Mouse (Mus musculus): Measurements from ENCODE around the gene Borcs5.
A peak's percentile ranks its signal among the peaks of the same experiment; 100 is the strongest.

Gene Borcs5

DNA sequence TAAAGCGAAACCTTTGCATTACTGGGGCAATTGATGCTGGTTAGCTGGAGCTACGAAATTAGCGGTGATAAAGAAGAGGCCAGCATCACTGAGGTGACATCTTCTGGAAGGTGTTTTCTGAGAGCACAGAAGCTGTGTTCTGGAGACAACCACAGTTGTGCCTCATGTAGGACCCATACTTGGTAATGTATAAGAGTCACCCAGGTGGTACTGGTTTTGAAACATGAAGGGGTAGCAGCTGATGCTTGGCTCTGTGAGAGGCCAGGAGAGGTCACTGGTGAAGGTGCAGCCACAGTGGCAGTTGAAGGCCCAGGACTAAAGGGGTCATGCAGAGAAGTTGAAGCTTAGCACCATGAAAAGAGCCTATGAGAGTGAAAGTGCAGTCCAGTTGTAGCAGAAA is at the start of gene Borcs5:
Borcs5 (plus strand) TSS at position 301 of the 400 bp plus-strand sequence.
- no peak for DNase-seq

DNA sequence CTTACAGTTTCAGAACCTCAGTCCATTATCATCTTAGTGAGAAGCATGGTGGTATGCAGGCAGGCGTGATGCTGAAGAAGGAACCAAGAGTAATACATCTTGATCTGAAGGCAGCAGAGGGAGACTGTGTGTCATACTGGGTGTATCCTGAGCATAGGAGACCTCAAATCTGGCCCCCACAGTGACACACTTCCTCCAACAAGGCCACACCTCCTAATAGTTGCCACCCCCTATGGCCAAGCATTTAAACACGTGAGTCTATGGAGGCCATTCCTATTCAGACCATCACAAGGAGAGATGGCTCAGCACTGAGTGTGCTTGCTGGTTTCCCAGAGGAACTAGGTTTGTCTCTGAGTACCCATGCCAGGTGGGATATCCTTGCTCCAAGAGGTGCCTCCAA is 47.7 kb upstream of the Borcs5 start:
- DNase-seq: no peak

DNA sequence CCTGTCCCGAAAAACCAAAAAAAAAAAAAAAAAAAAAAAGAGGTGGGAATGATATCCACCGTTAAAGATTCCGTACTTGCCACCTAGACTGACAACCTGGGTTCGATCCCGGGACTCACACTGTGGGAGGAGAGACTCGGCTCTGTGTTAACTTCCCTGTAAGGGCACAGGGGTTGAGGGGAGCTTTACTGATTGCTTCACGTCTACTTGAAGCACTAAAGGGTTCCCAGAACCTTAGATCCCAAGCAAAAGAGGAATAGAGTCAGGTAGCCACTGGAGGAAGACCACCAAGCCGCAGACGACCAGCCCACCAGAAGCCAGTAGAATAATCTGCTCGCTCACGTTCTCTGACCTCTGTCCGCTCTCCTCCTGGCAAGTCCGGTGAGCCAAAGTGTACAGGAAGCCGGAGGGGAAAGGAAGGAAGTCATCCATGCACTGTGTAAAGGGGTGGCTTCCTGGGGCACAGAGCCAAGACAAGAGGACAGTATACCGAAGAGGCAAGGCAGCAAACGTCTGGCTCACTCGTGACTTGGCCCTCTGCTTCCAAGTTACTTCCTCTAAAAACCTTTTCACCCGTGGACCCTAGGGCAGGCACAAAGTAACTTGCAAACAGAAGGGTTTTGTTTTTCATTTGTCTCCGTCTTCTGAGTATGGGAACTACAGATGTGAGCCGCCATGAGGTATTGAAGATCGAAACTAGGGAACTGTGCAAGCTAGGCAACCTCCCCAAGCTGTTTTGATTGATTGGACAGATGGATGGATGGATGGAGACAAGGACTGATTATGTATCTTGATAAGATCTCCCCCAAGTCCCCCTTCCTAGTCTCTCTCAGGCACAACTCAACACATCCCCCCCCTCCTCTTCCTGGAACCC is 44.5 kb upstream of the Borcs5 start:
- DNase-seq: peak; percentile 86

DNA sequence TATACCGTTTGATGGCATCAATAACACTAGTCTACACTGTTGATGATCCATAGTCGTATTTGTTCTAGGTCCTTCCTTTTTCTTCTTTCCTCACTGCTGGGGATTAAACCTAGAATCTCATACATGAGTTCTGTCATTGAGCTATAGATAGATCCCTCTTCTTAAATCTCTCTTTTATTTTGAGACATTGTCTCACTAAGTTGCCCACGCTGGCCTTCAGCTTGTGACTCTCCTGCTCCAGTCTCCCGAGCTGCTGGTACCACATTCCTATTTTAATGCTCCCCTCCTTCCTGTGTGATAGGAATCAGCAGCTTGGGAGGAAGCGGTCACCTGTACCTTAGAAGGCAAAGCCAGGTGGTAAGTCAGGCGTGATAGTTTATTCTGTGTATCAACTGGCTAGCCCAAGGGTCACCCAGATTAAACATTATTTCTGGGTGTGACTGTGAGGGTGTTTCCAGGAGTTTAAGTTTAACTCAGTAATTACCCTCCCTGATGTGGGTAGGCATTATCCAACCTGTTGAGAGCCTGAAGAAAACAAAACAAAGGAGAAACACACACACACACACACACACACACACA is 41.6 kb upstream of the Borcs5 start:
- DNase-seq: peak; percentile 84

DNA sequence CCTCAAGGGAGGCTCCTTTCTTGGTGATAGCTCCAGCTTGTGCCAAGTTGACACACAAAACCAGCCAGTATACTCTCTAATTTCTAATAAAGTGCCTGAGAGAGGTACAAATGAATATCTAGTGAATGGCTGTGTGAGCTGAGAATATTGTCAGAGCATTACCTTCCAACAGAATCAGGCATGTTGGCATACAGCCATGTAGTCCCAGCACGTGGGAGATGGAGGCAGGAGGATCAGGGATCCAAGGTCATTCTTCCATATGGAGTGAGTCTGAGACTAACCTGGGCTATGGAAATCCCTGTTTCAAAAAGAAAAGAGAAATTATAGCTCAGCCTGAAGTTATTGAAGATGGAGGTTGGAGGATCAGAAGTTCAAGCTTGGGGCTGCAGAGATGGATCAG is 40.1 kb upstream of the Borcs5 start:
- DNase-seq: peak; percentile 59

DNA sequence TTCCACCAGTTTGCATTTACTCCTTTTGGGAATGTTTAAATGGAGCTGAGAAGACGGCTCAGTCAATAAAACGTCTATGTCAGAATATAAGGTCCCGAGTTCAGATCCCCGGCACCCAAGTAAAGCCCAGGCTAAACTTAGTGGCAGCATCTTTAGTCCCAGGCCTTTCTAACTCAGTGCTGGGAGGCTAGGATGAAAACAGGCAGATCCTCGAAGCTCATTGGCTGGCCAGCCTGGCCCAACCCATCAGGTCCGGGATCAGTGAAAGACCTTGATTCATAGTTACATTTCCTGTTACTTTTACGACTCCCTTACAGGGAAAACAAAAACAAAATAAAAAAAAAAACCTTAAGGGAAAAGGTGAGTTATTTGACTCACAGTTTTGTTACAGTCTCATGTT is 38.2 kb upstream of the Borcs5 start:
- no peak for DNase-seq

DNA sequence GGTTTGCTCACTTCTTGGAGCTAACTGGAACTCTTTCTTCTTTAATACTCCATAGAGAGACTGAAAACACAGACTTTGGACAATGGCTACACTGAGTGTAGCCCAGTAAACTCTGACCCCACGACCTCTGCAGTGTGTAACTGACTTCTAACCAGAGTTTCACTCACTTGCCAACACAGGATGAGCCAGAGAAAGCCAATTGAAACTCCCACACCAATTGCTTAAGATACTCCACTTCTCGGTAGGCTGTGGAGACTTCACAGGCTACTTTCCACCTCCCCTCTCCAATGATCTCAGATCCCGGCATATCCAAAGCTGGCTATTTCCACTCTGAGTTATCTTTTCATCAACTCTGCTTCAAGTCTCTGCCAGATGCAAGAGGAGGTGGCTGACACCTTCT is 37.5 kb upstream of the Borcs5 start:
- peak; percentile 76 for DNase-seq

DNA sequence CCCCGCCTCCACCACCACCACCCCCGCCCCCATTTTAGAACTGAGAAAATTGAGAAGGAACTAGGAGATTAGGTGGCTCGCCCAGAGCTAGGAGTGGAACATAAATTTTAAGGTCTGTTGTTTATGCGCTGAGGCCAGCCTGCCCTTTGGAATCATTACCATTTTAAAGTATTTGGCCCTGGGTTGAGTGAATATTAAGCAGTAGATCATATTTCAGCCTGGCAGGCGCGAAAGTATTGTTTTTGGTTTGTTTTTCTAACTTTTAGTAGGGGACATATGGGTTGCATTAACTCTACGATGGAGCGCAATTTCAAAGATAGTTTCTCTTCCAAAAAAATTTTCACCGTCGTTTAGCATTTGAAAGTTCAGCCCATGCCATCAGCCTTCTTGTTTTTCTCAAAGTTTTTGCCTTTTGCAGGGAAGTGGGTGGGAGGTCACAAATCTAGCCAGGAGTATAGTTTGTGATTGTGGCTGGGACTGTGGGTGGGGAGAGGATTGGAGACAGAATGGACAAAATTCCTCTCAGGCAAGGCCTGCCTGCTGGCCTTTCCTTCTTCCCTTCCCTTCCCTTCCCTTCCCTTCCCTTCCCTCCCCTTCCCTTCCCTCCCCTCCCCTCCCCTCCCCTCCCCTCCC is 36.8 kb upstream of the Borcs5 start:
- peak; percentile 65 for DNase-seq

DNA sequence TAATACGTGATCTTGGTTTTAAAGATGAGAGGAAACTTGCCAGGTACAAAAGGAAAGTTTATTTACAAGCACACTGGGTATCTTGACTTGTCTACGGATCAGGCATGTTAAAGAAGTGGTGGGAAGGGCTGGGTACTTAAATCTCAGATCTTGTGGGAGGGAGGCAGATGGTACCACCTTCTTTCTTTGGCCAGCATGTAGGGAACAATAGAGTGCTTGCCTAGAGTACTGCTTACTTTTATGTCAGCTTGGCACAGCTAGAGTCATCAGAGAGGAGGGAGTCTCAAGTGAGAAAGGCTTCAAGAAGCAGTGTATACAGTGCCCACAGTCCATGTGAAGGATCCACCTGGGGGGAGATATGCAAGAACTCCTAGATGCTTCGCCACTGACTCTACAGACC is 34.1 kb upstream of the Borcs5 start:
- DNase-seq: no peak

DNA sequence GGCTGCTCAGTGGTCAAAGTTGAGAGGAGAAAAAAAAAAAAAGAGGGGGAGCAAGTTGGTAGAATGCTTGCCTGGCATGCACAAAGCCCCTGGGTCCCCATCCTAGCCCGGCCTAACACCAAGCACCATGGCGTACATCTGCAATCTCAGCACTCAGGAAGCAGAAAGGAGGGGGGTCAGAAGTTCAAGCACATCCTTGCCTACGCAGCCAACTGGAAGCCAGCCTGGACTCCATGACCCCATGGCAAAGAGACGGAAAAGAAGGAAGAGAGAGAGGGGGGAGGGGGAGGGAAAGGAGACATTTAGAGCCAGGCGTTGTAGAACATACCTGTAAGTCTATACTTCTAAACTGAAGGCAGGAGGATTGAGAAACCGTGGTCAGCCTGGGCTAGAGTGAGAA is 32.8 kb upstream of the Borcs5 start:
- DNase-seq: peak; percentile 67

DNA sequence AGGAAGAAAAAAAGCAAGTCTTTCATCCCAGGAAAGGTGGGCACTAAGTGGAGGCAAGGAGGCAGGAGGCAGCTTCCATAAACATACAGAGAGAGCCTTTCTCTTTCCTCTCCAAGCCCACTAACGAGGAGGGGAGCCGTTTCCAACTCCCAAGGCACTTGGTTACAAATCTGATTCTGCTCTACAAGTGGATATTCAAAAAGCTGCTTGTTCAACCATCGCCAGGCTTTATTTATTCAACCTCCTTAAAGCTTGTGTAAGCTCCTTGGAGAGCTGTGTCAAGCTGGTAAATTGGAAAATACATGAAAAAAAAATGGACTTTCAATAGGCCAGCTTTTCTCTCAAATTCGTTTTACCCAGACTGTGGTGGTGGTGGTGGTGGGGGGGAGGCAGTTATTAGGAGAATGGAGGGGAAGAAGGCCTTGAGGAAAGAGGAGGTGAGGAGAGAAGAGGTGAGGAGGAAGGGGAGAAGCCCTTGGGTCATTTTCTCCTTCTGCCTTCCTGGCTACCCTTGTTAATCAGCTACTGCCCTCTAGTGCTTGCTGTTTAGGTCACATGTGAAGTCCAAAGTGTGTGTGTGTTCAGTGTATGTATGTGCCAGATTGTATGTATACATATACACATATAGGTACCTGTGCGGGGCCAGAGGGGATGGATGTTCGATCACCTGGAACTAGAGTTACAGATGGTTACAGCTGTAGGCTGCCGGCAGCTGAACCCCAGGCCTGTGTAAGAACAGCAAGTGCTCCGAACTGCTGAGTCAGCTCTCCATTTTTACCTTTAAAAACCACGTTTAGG is 32.2 kb upstream of the Borcs5 start:
- DNase-seq: peak; percentile 74

DNA sequence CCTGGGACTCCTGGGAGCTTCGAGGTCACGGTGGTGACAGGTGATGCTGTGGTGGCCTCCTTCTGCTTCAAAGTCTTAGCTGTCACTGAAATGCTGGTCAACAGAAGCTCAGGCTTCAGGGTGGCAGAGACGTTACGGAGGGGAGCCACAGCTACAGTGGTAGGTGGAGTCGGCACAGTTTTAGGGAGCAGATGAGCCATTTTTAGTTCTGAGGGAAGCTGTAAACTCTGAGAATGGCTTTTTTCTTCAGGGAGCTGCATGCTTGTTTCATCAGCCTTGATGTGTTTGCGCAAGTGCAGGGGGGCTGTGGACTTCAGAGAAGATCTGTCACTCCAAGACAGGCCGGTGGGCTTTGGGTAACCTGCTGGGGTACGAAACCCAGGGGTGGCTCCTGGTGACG is 28.9 kb upstream of the Borcs5 start:
- DNase-seq: no peak

DNA sequence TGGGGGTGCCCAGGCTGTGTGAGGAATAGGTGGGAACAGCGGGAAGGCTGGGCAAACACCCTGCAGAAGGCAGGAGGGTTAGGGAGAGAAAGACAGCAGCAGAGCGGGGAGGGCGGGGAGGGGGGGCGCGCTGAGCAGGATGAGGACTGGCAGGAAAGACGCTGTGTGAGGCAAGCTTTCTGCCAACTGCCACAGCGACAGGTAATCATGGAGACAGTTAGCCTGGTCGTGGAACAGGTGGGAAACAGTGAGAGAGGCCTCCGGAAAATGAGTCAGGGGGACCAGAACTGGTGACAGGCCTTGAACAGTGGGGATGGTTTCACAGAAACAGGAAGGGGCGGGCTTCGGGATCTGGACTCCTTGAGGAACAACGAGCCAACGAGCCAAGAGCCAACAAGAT is 27.4 kb upstream of the Borcs5 start:
- no peak for DNase-seq

DNA sequence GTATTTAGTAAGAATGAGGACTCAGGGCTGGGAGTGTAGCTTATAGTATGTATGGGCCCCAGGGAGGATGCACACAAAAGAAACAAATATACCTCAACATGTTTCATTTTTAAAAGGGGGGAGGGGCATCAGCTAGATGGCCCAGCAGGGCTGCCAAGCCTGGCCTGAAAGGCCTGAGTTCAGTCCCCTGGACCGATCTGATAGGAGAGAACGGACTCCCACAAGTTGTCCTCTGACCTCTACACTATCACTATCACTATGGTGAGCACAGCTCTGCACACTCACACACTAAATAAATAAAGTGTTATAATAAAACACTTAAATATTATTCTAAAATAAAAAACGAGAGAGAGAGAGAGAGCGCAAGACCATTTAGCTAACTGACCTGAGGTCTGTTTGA is 25.0 kb upstream of the Borcs5 start:
- no peak for DNase-seq

DNA sequence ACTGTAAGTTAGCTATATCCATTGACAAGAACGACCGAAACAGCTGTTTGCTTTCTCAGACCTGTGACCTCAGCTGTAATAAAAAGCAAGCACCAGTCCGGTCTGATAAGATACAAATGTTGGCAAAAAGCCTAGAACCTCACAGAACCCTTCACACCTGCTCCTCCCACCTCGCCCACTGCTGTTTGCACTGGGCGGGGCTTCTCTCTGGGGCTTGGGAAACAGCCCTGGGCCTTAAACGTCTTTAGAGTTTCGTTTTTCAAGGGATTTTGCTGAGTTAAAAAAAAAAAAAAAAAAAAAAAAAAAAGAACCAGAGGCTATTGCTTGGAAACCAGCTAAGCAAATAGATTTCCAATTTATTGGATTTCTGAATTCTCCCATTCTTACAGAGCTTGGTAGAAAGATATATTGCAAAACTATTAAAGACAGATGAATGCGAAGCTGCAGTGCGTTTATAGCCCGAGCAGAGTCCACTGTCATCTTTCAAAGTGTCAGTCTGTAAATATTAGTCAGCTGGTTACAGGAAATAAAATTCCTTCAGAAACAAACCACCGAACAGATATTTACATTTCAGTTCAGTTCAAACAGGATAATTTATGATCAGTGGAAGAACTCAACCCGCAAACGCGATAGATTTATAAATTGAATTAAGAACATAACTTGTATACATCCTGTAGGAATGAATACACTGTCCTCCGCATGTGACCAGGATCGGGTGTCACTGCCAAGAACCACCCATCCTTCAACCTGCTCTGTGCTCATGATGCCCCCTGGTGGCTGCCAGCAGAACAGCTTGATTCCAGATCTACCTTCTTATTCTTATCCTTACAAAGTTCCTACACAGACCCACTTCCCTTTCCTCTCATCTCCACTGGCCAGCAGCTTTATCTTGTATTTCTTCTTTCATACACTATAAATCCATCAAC is 24.3 kb upstream of the Borcs5 start:
- peak; percentile 89 for DNase-seq

DNA sequence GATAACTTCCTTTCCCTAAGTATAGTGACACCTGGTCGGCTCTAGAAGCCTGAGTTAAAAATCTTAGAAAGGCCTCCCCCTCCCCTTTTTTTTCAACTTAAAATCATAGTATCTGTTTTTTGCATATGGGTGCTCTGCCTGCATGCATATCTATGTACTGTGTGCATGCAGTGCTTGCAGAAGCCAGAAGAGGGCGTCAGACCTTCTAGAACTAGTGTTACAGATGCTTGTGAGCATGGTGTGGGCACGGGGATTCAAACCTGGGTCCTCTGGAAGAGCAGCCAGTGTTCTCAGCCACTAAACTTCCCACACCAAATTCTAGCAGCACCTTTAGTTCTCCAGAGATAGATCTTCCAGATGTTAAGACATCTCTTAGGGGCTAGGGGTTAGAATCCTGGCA is 21.7 kb upstream of the Borcs5 start:
- DNase-seq: no peak

DNA sequence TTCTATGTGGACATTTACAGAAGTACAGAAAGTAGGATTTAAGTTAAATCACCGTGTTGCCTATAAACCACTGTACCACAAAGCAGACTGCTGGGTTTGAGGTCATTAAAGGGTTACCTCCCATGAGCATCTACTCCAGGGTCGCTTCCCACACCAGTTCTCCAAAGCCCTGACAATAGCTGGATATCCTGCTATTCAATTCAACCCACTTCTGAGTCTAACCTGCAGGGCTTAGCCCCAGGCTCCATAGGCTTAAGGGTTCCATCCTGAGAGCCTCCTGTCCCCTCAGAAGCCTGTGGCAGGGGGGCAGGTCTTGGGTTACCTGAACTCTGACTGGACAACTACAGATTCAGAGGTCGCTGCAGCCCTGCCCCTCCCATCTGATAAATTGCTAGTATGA is 19.2 kb upstream of the Borcs5 start:
- DNase-seq: no peak

DNA sequence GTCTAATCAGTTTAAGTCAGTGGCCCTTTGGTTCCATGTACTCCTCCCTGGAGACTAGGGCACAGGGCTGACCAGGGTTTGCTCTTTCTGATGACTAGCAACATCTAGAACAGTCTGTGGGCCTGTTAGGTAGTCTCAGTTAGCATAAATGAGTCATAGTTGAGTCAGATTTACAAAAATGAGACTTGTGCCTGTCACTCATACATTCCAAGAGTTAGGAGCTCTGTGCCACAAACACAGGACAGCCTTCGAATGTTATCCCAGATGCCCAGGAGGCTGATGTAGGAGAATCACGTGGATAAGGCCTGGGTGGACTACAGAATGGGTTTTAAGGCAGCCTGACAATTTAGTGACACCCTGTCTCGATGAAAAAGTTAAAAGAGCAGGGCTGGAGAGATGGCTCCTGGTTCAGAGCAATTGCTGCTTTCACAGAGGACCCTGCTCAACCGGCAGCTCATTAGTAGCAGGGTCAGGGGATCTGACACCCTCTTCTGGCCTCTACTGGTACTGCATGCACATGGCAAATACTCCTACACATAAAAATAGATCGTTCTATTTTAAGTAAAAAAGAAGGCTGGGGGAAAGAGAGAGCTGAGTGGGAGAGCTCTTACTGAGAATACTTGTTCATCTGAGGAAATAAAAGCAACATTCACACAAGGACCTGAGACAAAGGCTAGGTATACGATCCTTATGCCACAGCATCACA is 18.3 kb upstream of the Borcs5 start:
- no peak for DNase-seq

DNA sequence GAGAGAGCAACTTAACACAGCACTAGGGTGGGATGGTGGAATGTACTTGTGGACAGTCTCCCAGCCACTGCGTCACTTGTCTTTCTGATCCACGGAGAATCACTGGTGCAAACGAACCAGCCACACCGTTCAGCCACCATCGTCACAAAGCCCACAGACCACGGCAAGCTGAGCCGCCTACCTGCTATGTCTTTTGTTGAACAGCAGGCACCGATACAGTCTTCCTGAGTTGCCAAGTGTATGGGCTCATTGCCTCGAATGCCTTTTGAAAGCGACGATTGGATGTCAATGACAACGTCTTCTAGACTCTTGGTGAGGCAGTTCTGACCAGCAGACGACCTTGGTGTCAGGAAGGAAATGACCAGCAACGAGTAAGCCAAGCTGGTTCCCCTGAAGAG is 17.8 kb upstream of the Borcs5 start:
- no peak for DNase-seq

DNA sequence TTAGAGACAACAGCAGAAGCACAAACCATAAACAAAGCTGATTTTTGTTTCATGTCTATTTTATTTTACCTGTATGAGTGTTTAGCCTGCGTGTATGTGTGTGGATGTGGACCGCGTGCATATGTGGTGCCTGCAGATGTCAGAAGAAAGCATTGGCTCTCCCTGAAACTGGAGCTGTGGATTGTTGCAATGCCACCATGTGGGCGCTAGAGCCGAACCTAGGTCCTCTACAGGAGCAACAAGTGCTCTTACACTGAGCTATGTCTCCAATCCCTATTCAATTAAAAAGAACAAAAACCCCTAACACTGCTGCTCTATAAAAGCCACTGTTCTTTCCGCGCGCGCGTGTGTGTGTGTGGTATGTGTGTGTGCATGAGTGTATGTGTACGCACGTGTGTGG is 13.9 kb upstream of the Borcs5 start:
- DNase-seq: no peak

DNA sequence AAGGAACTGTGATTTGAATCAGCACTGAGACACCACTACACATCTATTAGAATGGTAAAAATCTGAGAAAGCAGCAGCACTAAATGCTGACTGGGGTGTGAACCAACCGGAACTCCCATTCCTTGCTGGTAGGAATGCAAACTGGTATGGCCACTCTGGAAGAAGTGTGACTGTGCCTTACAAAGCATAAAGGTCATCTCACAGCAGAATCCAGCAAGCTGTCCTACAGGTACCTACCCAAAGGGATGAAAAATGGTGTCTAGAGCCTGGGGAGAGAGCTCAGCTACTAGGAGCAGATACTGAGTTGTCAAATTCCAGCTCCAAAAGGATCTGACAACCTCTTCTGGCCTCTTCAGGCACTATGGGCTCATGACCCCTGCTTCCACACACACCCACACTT is 12.7 kb upstream of the Borcs5 start:
- DNase-seq: no peak

DNA sequence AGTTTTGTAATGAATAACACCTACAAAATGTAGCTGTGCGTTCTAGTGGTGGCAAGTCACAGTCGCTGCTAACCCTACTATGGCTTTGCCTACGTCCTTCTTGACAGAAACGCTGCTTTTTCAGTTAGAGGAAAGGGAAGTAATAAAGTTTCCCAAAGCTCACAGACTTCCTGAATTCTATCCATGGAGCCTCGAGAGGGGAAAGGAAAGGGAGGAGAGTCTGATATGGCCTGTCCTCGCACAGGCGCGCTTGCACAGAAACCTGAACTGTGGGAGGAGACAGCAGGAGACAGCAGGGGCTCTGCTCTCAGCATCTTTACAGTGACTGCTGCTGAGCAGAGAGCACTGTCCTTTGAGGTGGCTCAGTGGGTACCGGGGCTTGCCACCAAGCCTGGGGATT is 8.9 kb upstream of the Borcs5 start:
- DNase-seq: peak; percentile 51
